10 mouse cellular contexts compared by ENCODE assay signal in genomic region chr4:134683892-134684291, GRCm38 (mm10). TPM values are rescaled to one million over a fixed set of nuclear protein-coding genes. Genes with fewer than 3 reads are reported as not detected.
DNase-seq lines count a peak whose midpoint lies in the region; ATAC-seq lines count a peak whose summit lies in the region.
"Had no signal": no experiment of that assay in that cellular context is flagged by ENCODE, and none has a peak within 500 bp of the region (broad histone marks: within the 10 kb centered on the region; RNA-seq: fewer than 3 reads in every experiment).

No protein-coding gene starts in this region.

- ATAC-seq in heart, embryonic 12.5 days (ENCODE audit: insufficient number of reproducible peaks, low FRiP score), result no peak
- no peak for ATAC-seq in midbrain, embryonic 14.5 days (ENCODE audit: low FRiP score, low TSS enrichment)
- ATAC-seq in midbrain, embryonic 11.5 days (ENCODE audit: low FRiP score), result no peak
- ATAC-seq in limb, embryonic 12.5 days (ENCODE audit: insufficient number of reproducible peaks, insufficient read depth, low FRiP score, low TSS enrichment, low read depth), result no peak
- ATAC-seq in stomach, embryonic 16.5 days (ENCODE audit: insufficient read depth, low FRiP score), result peak; percentile 56; the same call in 1 of the 2 replicates
- no peak for ATAC-seq in granulocyte monocyte progenitor cell, adult 5-6 weeks (replicated peaks; ENCODE audit: poor library complexity, severe bottlenecking)
- ATAC-seq: midbrain, embryonic 15.5 days had no signal

- H3K4me2 ChIP-seq in heart, embryonic 12.5 days, result 0 out of 2 replicates have a peak overlapping the region, but pooled peaks have one; percentile 23
- no peak overlapping the region for H3K4me2 ChIP-seq in midbrain, embryonic 14.5 days (ENCODE audit: low read length)
- H3K4me2 ChIP-seq in midbrain, embryonic 11.5 days, result no peak overlapping the region
- no peak overlapping the region for H3K4me2 ChIP-seq in limb, embryonic 12.5 days
- peak overlapping the region; percentile 28; the same call in 1 of the 2 replicates for H3K4me2 ChIP-seq in stomach, embryonic 16.5 days (ENCODE audit: low read depth, low read length)
- H3K4me2 ChIP-seq: midbrain, embryonic 15.5 days had no signal

- intact Hi-C loops in left cerebral cortex, postnatal 4 days (cut with DNase I), result no loop called here

- H3K4me3 ChIP-seq in heart, embryonic 12.5 days, result no peak overlapping the region
- no peak overlapping the region for H3K4me3 ChIP-seq in midbrain, embryonic 14.5 days (replicated peaks; ENCODE audit: low read depth, low read length)
- no peak overlapping the region for H3K4me3 ChIP-seq in midbrain, embryonic 11.5 days (ENCODE audit: low read depth, low read length)
- H3K4me3 ChIP-seq in limb, embryonic 12.5 days (replicated peaks), result no peak overlapping the region
- H3K4me3 ChIP-seq in stomach, embryonic 16.5 days (replicated peaks; ENCODE audit: low read length), result no peak overlapping the region
- H3K4me3 ChIP-seq: midbrain, embryonic 15.5 days had no signal

- DNase-seq in heart, postnatal 4 days, result no peak
- no peak for DNase-seq in midbrain, embryonic 14.5 days
- DNase-seq in midbrain, embryonic 11.5 days (ENCODE audit: low spot score, missing footprints), result no peak
- no peak for DNase-seq in left cerebral cortex, postnatal 4 days
- DNase-seq: layer of hippocampus, postnatal 36 days had no signal

- peak overlapping the region; percentile 22; the same call in 1 of the 2 replicates for H3K9ac ChIP-seq in heart, embryonic 12.5 days
- no peak overlapping the region for H3K9ac ChIP-seq in midbrain, embryonic 14.5 days (replicated peaks; ENCODE audit: low read length)
- no peak overlapping the region for H3K9ac ChIP-seq in midbrain, embryonic 11.5 days (ENCODE audit: low read length)
- no peak overlapping the region for H3K9ac ChIP-seq in limb, embryonic 12.5 days (replicated peaks)
- H3K9ac ChIP-seq in stomach, embryonic 16.5 days (ENCODE audit: low read length), result no peak overlapping the region
- H3K9ac ChIP-seq: midbrain, embryonic 15.5 days had no signal

- WGBS in heart, embryonic 12.5 days, result 60% methylated on average over 8 of the region's 8 CpGs
- 85% methylated on average over 8 of the region's 8 CpGs for WGBS in midbrain, embryonic 14.5 days
- WGBS in midbrain, embryonic 11.5 days, result 73% methylated on average over 8 of the region's 8 CpGs
- 74% methylated on average over 8 of the region's 8 CpGs for WGBS in limb, embryonic 12.5 days
- whole genome bisulfite sequencing in stomach, embryonic 16.5 days, result 38% methylated on average over 8 of the region's 8 CpGs

- H3K9me3 ChIP-seq in heart, embryonic 12.5 days (replicated peaks), result peaks cover 8% of the 10 kb centered on the region
- H3K9me3 ChIP-seq in midbrain, embryonic 14.5 days (ENCODE audit: control insufficient read depth, low read length), result no peaks in the 10 kb centered on the region; the same call in 1 of the 2 replicates
- no peaks in the 10 kb centered on the region; the same call in 1 of the 2 replicates for H3K9me3 ChIP-seq in midbrain, embryonic 11.5 days (ENCODE audit: control insufficient read depth, low read length)
- H3K9me3 ChIP-seq in limb, embryonic 12.5 days, result peaks cover 10% of the 10 kb centered on the region
- peaks cover 13% of the 10 kb centered on the region for H3K9me3 ChIP-seq in stomach, embryonic 16.5 days (replicated peaks; ENCODE audit: control insufficient read depth, low read length)
- H3K9me3 ChIP-seq: midbrain, embryonic 15.5 days had no signal

- H3K27ac ChIP-seq in heart, embryonic 12.5 days (ENCODE audit: poor library complexity, severe bottlenecking), result peak overlapping the region; percentile 45; the same call in 1 of the 2 replicates
- H3K27ac ChIP-seq in midbrain, embryonic 14.5 days (replicated peaks; ENCODE audit: low read depth, low read length), result peak overlapping the region; percentile 41; the same call in 1 of the 2 replicates
- no peak overlapping the region; the same call in 1 of the 2 replicates for H3K27ac ChIP-seq in midbrain, embryonic 11.5 days (ENCODE audit: low read depth, low read length)
- peak overlapping the region; percentile 62; the same call in 1 of the 2 replicates for H3K27ac ChIP-seq in limb, embryonic 12.5 days
- H3K27ac ChIP-seq in stomach, embryonic 16.5 days (ENCODE audit: low read length), result peak overlapping the region; percentile 28; the same call in 1 of the 2 replicates

- H3K4me1 ChIP-seq in heart, embryonic 12.5 days (replicated peaks), result peaks cover 24% of the 10 kb centered on the region
- H3K4me1 ChIP-seq in midbrain, embryonic 14.5 days (ENCODE audit: control insufficient read depth, insufficient read depth, low read length), result no peaks in the 10 kb centered on the region
- no peaks in the 10 kb centered on the region for H3K4me1 ChIP-seq in midbrain, embryonic 11.5 days (ENCODE audit: control insufficient read depth, insufficient read depth, low read length)
- H3K4me1 ChIP-seq in limb, embryonic 12.5 days (replicated peaks), result peaks cover 26% of the 10 kb centered on the region
- peaks cover 25% of the 10 kb centered on the region for H3K4me1 ChIP-seq in stomach, embryonic 16.5 days (ENCODE audit: control insufficient read depth, insufficient read depth, low read length)

- no peaks in the 10 kb centered on the region for H3K27me3 ChIP-seq in heart, embryonic 12.5 days (replicated peaks)
- H3K27me3 ChIP-seq in midbrain, embryonic 14.5 days (ENCODE audit: control insufficient read depth, insufficient read depth, low read length), result no peaks in the 10 kb centered on the region
- H3K27me3 ChIP-seq in midbrain, embryonic 11.5 days (ENCODE audit: control insufficient read depth, insufficient read depth, low read length), result no peaks in the 10 kb centered on the region
- H3K27me3 ChIP-seq in limb, embryonic 12.5 days, result no peaks in the 10 kb centered on the region
- H3K27me3 ChIP-seq in stomach, embryonic 16.5 days (ENCODE audit: control insufficient read depth, insufficient read depth, low read length), result no peaks in the 10 kb centered on the region
- H3K27me3 ChIP-seq: midbrain, embryonic 15.5 days had no signal

- peaks cover 7% of the 10 kb centered on the region; the same call in 1 of the 2 replicates for H3K36me3 ChIP-seq in heart, embryonic 12.5 days
- H3K36me3 ChIP-seq in midbrain, embryonic 14.5 days (ENCODE audit: control insufficient read depth, insufficient read depth, low read length), result no peaks in the 10 kb centered on the region
- H3K36me3 ChIP-seq in midbrain, embryonic 11.5 days (ENCODE audit: control insufficient read depth, insufficient read depth, low read length), result no peaks in the 10 kb centered on the region
- no peaks in the 10 kb centered on the region for H3K36me3 ChIP-seq in limb, embryonic 12.5 days
- no peaks in the 10 kb centered on the region for H3K36me3 ChIP-seq in stomach, embryonic 16.5 days (ENCODE audit: control insufficient read depth, insufficient read depth, low read length)
- H3K36me3 ChIP-seq: midbrain, embryonic 15.5 days had no signal

RNA-seq across cellular contexts. Expression of gene Man1c1, which starts 20.2 kb away (rescaled TPM):
- 11.6 and 12.2 TPM in 2 replicates for polyA plus RNA-seq in heart, embryonic 12.5 days (2016; fragmentation: Nextera tagmentation; extraction: Ambion mirVana)
- total RNA-seq in heart, postnatal 4 days (2021), result 10 to 100 TPM; 30.4 to 30.7 TPM
- 3.9 and 4.9 TPM in 2 replicates for polyA plus RNA-seq in midbrain, embryonic 14.5 days (2014; fragmentation: Nextera tagmentation; extraction: Ambion mirVana)
- polyA plus RNA-seq in midbrain, embryonic 11.5 days (2014; fragmentation: Nextera tagmentation; extraction: Ambion mirVana), result 3.1 and 3.2 TPM in 2 replicates
- polyA plus RNA-seq in limb, embryonic 12.5 days (2016; fragmentation: Nextera tagmentation; extraction: Ambion mirVana), result 2.9 and 3.4 TPM in 2 replicates
- polyA plus RNA-seq in stomach, embryonic 16.5 days (2015; fragmentation: Nextera tagmentation; extraction: Ambion mirVana), result 1.3 and 1.6 TPM in 2 replicates
- total RNA-seq in granulocyte monocyte progenitor cell, adult 5-6 weeks (2014; fragmentation: Nextera tagmentation), result 9.5 and 11.6 TPM in 2 replicates
- 4.8 and 5.1 TPM in 2 replicates for total RNA-seq in granulocyte monocyte progenitor cell, adult 5-6 weeks (2017)
- total RNA-seq in left cerebral cortex, postnatal 4 days (2021), result 10 to 100 TPM; 12.2 to 13.7 TPM

Comparison
In these comparisons a context has a peak if more than half of its experiments do, and no peak if none do; other contexts are left out.
1. H3K4me2 ChIP-seq: peak in heart, embryonic 12.5 days (single experiment) and stomach, embryonic 16.5 days (single experiment); none in midbrain, embryonic 14.5 days (single experiment), midbrain, embryonic 11.5 days (single experiment) and limb, embryonic 12.5 days (single experiment).